Mouse (Mus musculus) testis, adult 2 months (tissue): ENCODE results near the gene Aatk.
A peak's percentile ranks its signal among the peaks of the same experiment; 100 is the strongest.

Experiments
- CTCF ChIP-seq: fragments of 200-500 bp; IDR thresholded peaks from 2 replicates; pipeline ENCODE4 v1.5.1; 2012; ENCODE audit warnings: low read depth, mild to moderate bottlenecking, inconsistent platforms, low read length, moderate library complexity; ENCODE audit not compliant: control insufficient read depth, insufficient read depth, insufficient replicate concordance
- POLR2A ChIP-seq: fragments of 200-500 bp; IDR thresholded peaks from 2 replicates; pipeline ENCODE4 v1.6.1; 2012; ENCODE audit warnings: low read depth, mild to moderate bottlenecking, inconsistent platforms, low read length, moderate library complexity; ENCODE audit not compliant: control insufficient read depth

- TF ChIP-seq CTCF (peak; percentile 74), POLR2A (no peak)
These were observed 33.7 kb downstream of the Aatk start for GRCm38 (mm10) chr11:120013174-120013711.
